Mouse (Mus musculus): Measurements from ENCODE around the gene Myo3b. TPM values are rescaled to one million over a fixed set of nuclear protein-coding genes. Genes with fewer than 3 reads are reported as not detected.

Myo3b gene
- total and polyA plus RNA-seq, 3 experiments: 0.08 TPM; not detected in 2

- intact Hi-C loops (cut with DNase I): no loop called here
- Histone ChIP-seq H3K4me1 (ENCODE audit: control insufficient read depth, insufficient read depth, low read length) (no peaks in the 10 kb centered on the region; the same call in 1 of the 2 replicates), H3K79me2 (replicated peaks; ENCODE audit: control insufficient read depth, insufficient read depth, low read length) (no peaks in the 10 kb centered on the region), H3K36me3 (ENCODE audit: control insufficient read depth, insufficient read depth, low read length) (no peaks in the 10 kb centered on the region), H3K4me3 (no peak overlapping the region), H3K9ac (ENCODE audit: low read depth, low read length) (no peak overlapping the region), H3K27ac (no peak overlapping the region), H3K27me3 (ENCODE audit: control insufficient read depth, insufficient read depth, low read length) (no peaks in the 10 kb centered on the region; the same call in 1 of the 2 replicates)
- no peak for TF ChIP-seq EP300 (IDR thresholded peaks at IDR 0.05; ENCODE audit: insufficient read depth, low read depth, low read length)
- TF ChIP-seq CTCF (IDR thresholded peaks at IDR 0.05): no peak
- no peak for DNase-seq
- 82% methylated on average over 6 of the region's 6 CpGs for WGBS
Measured at GRCm38 (mm10) chr2:70066338-70067022, 27.6 kb downstream of the Myo3b start.

- Histone ChIP-seq H3K9ac (ENCODE audit: low read depth, low read length) (no peak overlapping the region), H3K36me3 (ENCODE audit: control insufficient read depth, insufficient read depth, low read length) (no peaks in the 10 kb centered on the region), H3K4me1 (ENCODE audit: control insufficient read depth, insufficient read depth, low read length) (no peaks in the 10 kb centered on the region; the same call in 1 of the 2 replicates), H3K27ac (no peak overlapping the region), H3K27me3 (ENCODE audit: control insufficient read depth, insufficient read depth, low read length) (no peaks in the 10 kb centered on the region), H3K79me2 (replicated peaks; ENCODE audit: control insufficient read depth, insufficient read depth, low read length) (no peaks in the 10 kb centered on the region), H3K4me3 (no peak overlapping the region)
- no peak for TF ChIP-seq POLR2A (IDR thresholded peaks at IDR 0.05; ENCODE audit: insufficient read depth, low read depth, low read length)
- no peak for TF ChIP-seq EP300 (IDR thresholded peaks at IDR 0.05; ENCODE audit: insufficient read depth, low read depth, low read length)
- no peak for TF ChIP-seq CTCF (IDR thresholded peaks at IDR 0.05)
- WGBS: 71% methylated on average over 5 of the region's 5 CpGs
- no peak for DNase-seq
- intact Hi-C loops (cut with DNase I): no loop called here
Measured at GRCm38 (mm10) chr2:70069861-70070260, 30.9 kb downstream of the Myo3b start.

GRCm38 (mm10) chr2:70083444-70084020 lies 44.6 kb downstream of the Myo3b start:
- H3K27ac ChIP-seq: no peak overlapping the region
- DNase-seq: no peak
- no peak overlapping the region for H3K4me3 ChIP-seq
- no peak overlapping the region for H3K9ac ChIP-seq (ENCODE audit: low read depth, low read length)
- H3K4me1 ChIP-seq (ENCODE audit: control insufficient read depth, insufficient read depth, low read length): no peaks in the 10 kb centered on the region
- no peaks in the 10 kb centered on the region for H3K36me3 ChIP-seq (ENCODE audit: control insufficient read depth, insufficient read depth, low read length)
- intact Hi-C loops (cut with DNase I): no loop called here
- no peaks in the 10 kb centered on the region for H3K27me3 ChIP-seq (ENCODE audit: control insufficient read depth, insufficient read depth, low read length)
- H3K79me2 ChIP-seq (replicated peaks; ENCODE audit: control insufficient read depth, insufficient read depth, low read length): no peaks in the 10 kb centered on the region
- TF ChIP-seq EP300 (IDR thresholded peaks at IDR 0.05; ENCODE audit: insufficient read depth, low read depth, low read length) (no peak), POLR2A (IDR thresholded peaks at IDR 0.05; ENCODE audit: insufficient read depth, low read depth, low read length) (no peak), CTCF (IDR thresholded peaks at IDR 0.05) (no peak)
- WGBS: 35% methylated on average over 17 of the region's 17 CpGs

GRCm38 (mm10) chr2:70091261-70091660 lies 52.3 kb downstream of the Myo3b start:
- intact Hi-C loops (cut with DNase I): no loop called here
- Histone ChIP-seq H3K4me1 (ENCODE audit: control insufficient read depth, insufficient read depth, low read length) (no peaks in the 10 kb centered on the region), H3K27me3 (ENCODE audit: control insufficient read depth, insufficient read depth, low read length) (no peaks in the 10 kb centered on the region), H3K4me3 (no peak overlapping the region), H3K79me2 (replicated peaks; ENCODE audit: control insufficient read depth, insufficient read depth, low read length) (no peaks in the 10 kb centered on the region), H3K27ac (no peak overlapping the region), H3K36me3 (ENCODE audit: control insufficient read depth, insufficient read depth, low read length) (no peaks in the 10 kb centered on the region), H3K9ac (ENCODE audit: low read depth, low read length) (no peak overlapping the region)
- TF ChIP-seq EP300 (IDR thresholded peaks at IDR 0.05; ENCODE audit: insufficient read depth, low read depth, low read length) (no peak), POLR2A (IDR thresholded peaks at IDR 0.05; ENCODE audit: insufficient read depth, low read depth, low read length) (no peak), CTCF (IDR thresholded peaks at IDR 0.05) (no peak)
- DNase-seq: no peak
- 55% methylated on average over 2 of the region's 2 CpGs for WGBS

- Histone ChIP-seq H3K27me3 (ENCODE audit: control insufficient read depth, insufficient read depth, low read length) (no peaks in the 10 kb centered on the region), H3K9ac (ENCODE audit: low read depth, low read length) (no peak overlapping the region), H3K27ac (no peak overlapping the region), H3K79me2 (replicated peaks; ENCODE audit: control insufficient read depth, insufficient read depth, low read length) (no peaks in the 10 kb centered on the region), H3K4me3 (no peak overlapping the region), H3K4me1 (ENCODE audit: control insufficient read depth, insufficient read depth, low read length) (no peaks in the 10 kb centered on the region), H3K36me3 (ENCODE audit: control insufficient read depth, insufficient read depth, low read length) (no peaks in the 10 kb centered on the region)
- 61% methylated on average over 10 of the region's 10 CpGs for WGBS
- intact Hi-C loops (cut with DNase I): no loop called here
- TF ChIP-seq CTCF (IDR thresholded peaks at IDR 0.05): no peak
- TF ChIP-seq EP300 (IDR thresholded peaks at IDR 0.05; ENCODE audit: insufficient read depth, low read depth, low read length): no peak
- no peak for TF ChIP-seq POLR2A (IDR thresholded peaks at IDR 0.05; ENCODE audit: insufficient read depth, low read depth, low read length)
- DNase-seq: peak in 1 of 2 experiments; percentile 11
Measured at GRCm38 (mm10) chr2:70091801-70092522, 53.0 kb downstream of the Myo3b start.

GRCm38 (mm10) chr2:70092665-70093064 lies 53.7 kb downstream of the Myo3b start:
- TF ChIP-seq POLR2A (IDR thresholded peaks at IDR 0.05; ENCODE audit: insufficient read depth, low read depth, low read length): no peak
- TF ChIP-seq EP300 (IDR thresholded peaks at IDR 0.05; ENCODE audit: insufficient read depth, low read depth, low read length): no peak
- no peak for TF ChIP-seq CTCF (IDR thresholded peaks at IDR 0.05)
- Histone ChIP-seq H3K4me1 (ENCODE audit: control insufficient read depth, insufficient read depth, low read length) (no peaks in the 10 kb centered on the region), H3K79me2 (replicated peaks; ENCODE audit: control insufficient read depth, insufficient read depth, low read length) (no peaks in the 10 kb centered on the region), H3K27me3 (ENCODE audit: control insufficient read depth, insufficient read depth, low read length) (no peaks in the 10 kb centered on the region), H3K27ac (no peak overlapping the region), H3K36me3 (ENCODE audit: control insufficient read depth, insufficient read depth, low read length) (no peaks in the 10 kb centered on the region), H3K9ac (ENCODE audit: low read depth, low read length) (no peak overlapping the region), H3K4me3 (no peak overlapping the region)
- WGBS: 68% methylated on average over 3 of the region's 3 CpGs
- intact Hi-C loops (cut with DNase I): no loop called here
- peak in 1 of 2 experiments; percentile 14 for DNase-seq

All from heart, adult 2 months (tissue).